Mouse (Mus musculus) forebrain, embryonic 16.5 days (tissue): ENCODE data around the gene Zbed3. TPM values are rescaled to one million over a fixed set of nuclear protein-coding genes. Genes with fewer than 3 reads are reported as not detected.

Experiments used
- polyA plus RNA-seq: library from polyadenylated mRNA; unstranded; fragments of >200 nt; fragmentation: Nextera tagmentation; extraction: Ambion mirVana; gene quantifications from 2 replicates; pipeline ENCODE4 v1.2.1, GENCODE M21; 2015

The Zbed3 gene
- polyA plus RNA-seq, 1 experiment from 2014 or later = 35.5 TPM

Other genes starting within 250 kb of the Zbed3 start
- gene Pde8b, start 73.3 kb upstream of the Zbed3 start, polyA plus RNA-seq = 4.4 and 6.8 TPM in 2 replicates
- gene Aggf1, start 51.7 kb downstream of the Zbed3 start, polyA plus RNA-seq = 42.3 and 47.3 TPM in 2 replicates
- 0.93 and 1.2 TPM in 2 replicates for gene Crhbp, start 121.3 kb downstream of the Zbed3 start, polyA plus RNA-seq
- gene S100z, start 155.1 kb downstream of the Zbed3 start, polyA plus RNA-seq = not detected in 2 replicates
- gene F2rl1, start 201.6 kb downstream of the Zbed3 start, polyA plus RNA-seq = 0.11 TPM in 1 of 2 replicates, not detected in the other